Mouse (Mus musculus) forebrain, embryonic 16.5 days (tissue): ENCODE measurements around the gene Tmem50a. TPM values are rescaled to one million over a fixed set of nuclear protein-coding genes. Genes with fewer than 3 reads are reported as not detected.

Source experiments
- ATAC-seq: fragments of 200-750 bp; cut with Nextera tagmentation; 2 replicates; pipeline ENCODE4 v1.8.0; 2017; ENCODE audit warnings: mild to moderate bottlenecking, moderate library complexity
- H3K27ac ChIP-seq: fragments of 300-500 bp; sonication (generic); 2 replicates; pipeline ENCODE4 v1.5.1; 2014; ENCODE audit warnings: low read length, control low read depth
- H3K27me3 ChIP-seq: fragments of 300-500 bp; sonication (generic); replicated peaks from 2 replicates; pipeline ENCODE4 v1.6.1; 2014; ENCODE audit warnings: low read length; ENCODE audit not compliant: control insufficient read depth, insufficient read depth
- H3K36me3 ChIP-seq: fragments of 300-500 bp; sonication (generic); 2 replicates; pipeline ENCODE4 v1.6.1; 2014; ENCODE audit not compliant: control insufficient read depth, insufficient read depth
- H3K4me1 ChIP-seq: fragments of 300-500 bp; sonication (generic); replicated peaks from 2 replicates; pipeline ENCODE4 v1.6.1; 2014; ENCODE audit warnings: low read length; ENCODE audit not compliant: control insufficient read depth, insufficient read depth
- H3K4me2 ChIP-seq: fragments of 300-500 bp; sonication (generic); 2 replicates; pipeline ENCODE4 v1.6.1; 2014; ENCODE audit warnings: mild to moderate bottlenecking, low read length, control low read depth
- H3K4me3 ChIP-seq: fragments of 300-500 bp; sonication (generic); replicated peaks from 2 replicates; pipeline ENCODE4 v1.5.1; 2014; ENCODE audit warnings: mild to moderate bottlenecking, low read length, control low read depth
- H3K9ac ChIP-seq: fragments of 300-500 bp; sonication (generic); replicated peaks from 2 replicates; pipeline ENCODE4 v1.6.1; 2014; ENCODE audit warnings: low read depth, low read length, control low read depth
- H3K9me3 ChIP-seq: fragments of 300-500 bp; sonication (generic); 2 replicates; pipeline ENCODE4 v1.6.1; 2016; ENCODE audit warnings: low read length; ENCODE audit not compliant: control insufficient read depth
- WGBS: fragments of 180-500 bp; shearing (Covaris S2); extraction: QIAGEN DNeasy Blood & Tissue Kit; methylation state at CpG from one replicate; pipeline ENCODE4 v1.1.7; 2014; 5-methylcytosine and 5-hydroxymethylcytosine counted together
- polyA plus RNA-seq: library from polyadenylated mRNA; unstranded; fragments of >200 nt; fragmentation: Nextera tagmentation; extraction: Ambion mirVana; gene quantifications from 2 replicates; pipeline ENCODE4 v1.2.1, GENCODE M21; 2015

Tmem50a gene
- polyA plus RNA-seq, 1 experiment from 2014 or later, result 205 TPM

DNA sequence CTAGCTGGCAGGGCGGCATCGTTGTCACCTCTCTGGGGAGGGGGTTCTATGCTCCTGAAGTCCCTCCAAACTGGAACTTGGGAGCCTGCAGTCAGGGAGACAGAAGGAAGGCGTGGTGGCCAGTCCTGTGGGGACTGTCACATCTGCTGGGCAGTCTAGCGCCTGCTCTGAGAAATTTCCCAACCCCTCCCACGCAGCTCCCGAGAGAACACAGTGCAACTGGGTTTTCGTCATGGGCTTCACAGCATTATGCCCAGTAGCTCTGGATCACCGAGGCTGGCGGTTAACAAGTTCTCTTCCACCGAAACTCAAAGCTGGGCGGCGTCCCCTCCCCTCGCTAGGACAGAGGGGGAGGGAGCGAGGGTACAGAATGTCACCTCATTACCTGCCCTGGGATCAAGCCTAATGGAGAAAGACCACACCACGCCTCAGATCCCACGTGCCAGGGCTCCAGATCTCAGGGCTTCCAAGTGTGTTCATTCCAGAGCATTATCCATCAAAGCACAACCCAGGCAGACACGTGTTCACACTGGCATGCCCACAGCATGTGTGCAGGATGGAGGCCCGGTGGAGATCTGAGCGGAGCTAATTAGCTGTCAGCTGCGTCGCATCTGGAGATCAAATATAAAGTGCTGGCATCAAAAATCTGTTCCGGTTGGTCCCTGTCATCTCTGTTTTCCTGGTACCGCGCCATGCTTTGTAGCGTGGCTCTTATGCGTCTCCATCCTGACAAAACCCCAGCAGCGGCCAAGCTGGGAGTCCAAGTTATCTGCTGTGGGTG is 29.1 kb upstream of the Tmem50a start:
- no peak overlapping the region for H3K9ac ChIP-seq
- H3K27me3 ChIP-seq, result no peaks in the 10 kb centered on the region
- H3K27ac ChIP-seq, result no peak overlapping the region
- H3K4me1 ChIP-seq, result peaks cover 14% of the 10 kb centered on the region
- H3K4me3 ChIP-seq, result no peak overlapping the region
- WGBS, result 40% methylated on average over 27 of the region's 27 CpGs
- H3K9me3 ChIP-seq, result no peaks in the 10 kb centered on the region
- no peaks in the 10 kb centered on the region for H3K36me3 ChIP-seq
- H3K4me2 ChIP-seq, result peak overlapping the region; percentile 7; the same call in 1 of the 2 replicates
- ATAC-seq, result peak; percentile 52; the same call in 1 of the 2 replicates

DNA sequence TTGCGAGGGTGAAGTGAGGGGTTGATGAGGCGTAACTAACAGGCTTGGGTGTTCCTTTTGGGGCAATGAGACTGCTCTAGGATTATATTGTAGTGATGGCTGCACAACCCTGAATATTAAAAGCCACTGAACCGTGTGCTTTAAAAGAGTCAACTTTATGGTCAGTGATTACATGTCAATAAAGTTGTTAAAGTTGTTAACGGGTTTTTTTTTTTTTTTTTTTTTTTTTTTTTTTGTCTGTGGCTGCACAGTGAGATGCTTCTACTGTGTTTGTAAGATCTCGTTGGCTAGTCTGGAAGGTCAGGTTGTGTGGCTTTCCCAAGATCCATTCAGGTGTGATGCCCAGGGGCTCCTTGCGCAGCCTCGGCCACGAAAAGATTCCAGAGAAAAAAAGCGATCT is 25.1 kb upstream of the Tmem50a start:
- H3K36me3 ChIP-seq, result peaks cover 19% of the 10 kb centered on the region
- WGBS, result 52% methylated on average over 9 of the region's 9 CpGs
- H3K27ac ChIP-seq, result no peak overlapping the region
- no peaks in the 10 kb centered on the region for H3K9me3 ChIP-seq
- no peak overlapping the region for H3K9ac ChIP-seq
- no peak overlapping the region for H3K4me2 ChIP-seq
- no peaks in the 10 kb centered on the region for H3K27me3 ChIP-seq
- peaks cover 8% of the 10 kb centered on the region for H3K4me1 ChIP-seq
- no peak for ATAC-seq
- H3K4me3 ChIP-seq, result no peak overlapping the region

DNA sequence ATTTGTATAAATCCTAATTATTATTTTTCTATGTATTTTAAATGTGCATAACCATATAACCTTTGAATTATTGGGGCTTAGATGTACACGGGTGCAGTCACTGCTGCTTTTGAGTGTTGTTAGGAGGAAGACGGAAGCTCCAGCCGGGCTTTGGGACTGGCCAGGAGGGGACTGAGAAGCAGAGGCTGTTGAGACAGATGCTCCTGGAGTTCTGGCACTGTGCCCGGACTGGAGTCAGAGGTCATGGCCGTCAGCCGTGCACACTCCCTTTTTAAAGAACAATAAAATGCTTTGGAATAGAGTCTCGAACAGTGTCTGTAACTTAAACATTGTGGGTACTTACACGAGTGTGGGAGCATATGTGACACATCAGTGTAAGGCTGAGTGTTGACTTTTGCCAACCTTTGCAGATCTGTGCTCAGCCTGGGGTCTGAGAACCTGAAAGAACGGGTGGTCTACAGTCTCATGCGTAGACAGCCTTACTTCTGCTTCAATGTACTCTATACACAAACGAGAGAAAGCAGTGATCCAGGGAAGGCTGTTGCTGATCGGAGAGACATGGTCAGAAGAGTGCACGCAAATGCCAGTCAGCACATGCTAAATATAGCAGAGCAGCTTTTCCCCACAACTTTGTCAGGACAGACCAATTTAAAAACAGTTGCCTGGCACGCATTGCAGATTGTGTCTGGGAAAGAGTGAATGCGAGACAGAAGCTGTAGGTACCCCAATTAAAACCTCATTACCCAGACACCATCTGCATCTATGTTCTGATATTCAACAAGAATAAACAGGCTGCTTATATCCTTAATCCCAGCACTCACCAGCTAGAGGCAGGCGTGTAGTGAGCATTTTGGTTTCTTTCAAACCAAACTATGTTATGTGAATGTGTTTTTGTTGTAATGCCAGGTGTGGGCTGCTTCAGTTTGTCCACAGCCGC is 22.7 kb upstream of the Tmem50a start:
- Histone ChIP-seq H3K4me1 (no peaks in the 10 kb centered on the region), H3K36me3 (peaks cover 28% of the 10 kb centered on the region), H3K9ac (no peak overlapping the region), H3K27me3 (no peaks in the 10 kb centered on the region), H3K4me2 (no peak overlapping the region), H3K27ac (no peak overlapping the region), H3K9me3 (no peaks in the 10 kb centered on the region), H3K4me3 (no peak overlapping the region)
- WGBS, result 42% methylated on average over 17 of the region's 17 CpGs
- peak; percentile 73; the same call in 1 of the 2 replicates for ATAC-seq

DNA sequence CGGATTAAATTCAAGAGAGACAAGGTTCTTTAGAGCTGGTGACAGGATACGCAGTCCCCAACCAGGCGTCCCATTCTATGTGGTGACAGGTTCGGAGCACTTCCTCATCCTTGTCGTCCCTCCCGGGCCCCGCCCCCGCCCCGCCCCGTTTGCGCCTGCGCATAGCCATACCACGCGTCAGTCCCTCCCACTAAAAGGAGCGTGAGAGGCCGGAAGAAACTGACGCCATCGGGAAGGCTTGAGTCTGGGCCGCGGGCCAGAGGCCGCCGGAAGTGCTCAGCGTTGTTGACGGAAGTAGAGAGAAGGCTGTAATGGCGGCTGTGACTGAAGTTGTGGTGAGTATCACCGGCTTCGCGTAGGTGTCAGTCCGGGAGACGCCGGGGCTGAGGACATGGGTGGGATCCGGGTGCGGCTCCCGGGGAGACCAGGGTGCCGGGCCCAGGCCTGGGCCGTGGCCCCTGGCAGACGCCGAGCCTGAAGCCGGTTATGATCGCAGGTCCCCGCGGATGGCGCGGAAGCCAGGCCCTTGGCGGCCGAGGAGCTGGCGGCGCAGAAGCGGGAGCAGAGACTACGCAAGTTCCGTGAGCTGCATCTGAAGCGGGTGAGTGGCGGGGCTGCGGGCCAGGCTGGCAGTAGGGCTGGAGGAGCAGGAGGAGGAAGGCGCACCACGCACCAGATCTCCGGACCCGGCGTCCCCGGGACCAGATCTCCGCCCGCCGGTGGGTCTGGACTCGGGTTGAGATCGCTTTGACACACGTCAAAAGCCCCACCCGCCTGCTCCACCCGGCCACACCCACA is 16.1 kb upstream of the Tmem50a start, which contains the start of gene Syf2:
Syf2 (plus strand) TSS at position 215 of the 798 bp plus-strand sequence.
- peak within 1 kb of the TSS; percentile 97 for H3K4me3 ChIP-seq
- peaks cover 31% of the 10 kb centered on the region for H3K36me3 ChIP-seq
- H3K9ac ChIP-seq, result peak within 1 kb of the TSS; percentile 80
- peak within 1 kb of the TSS; percentile 95 for H3K4me2 ChIP-seq
- H3K27me3 ChIP-seq, result no peaks in the 10 kb centered on the region
- H3K4me1 ChIP-seq, result peaks cover 23% of the 10 kb centered on the region
- peak; percentile 98 for ATAC-seq
- WGBS, result under 1% methylated on average over 66 of the region's 68 CpGs
- H3K9me3 ChIP-seq, result no peaks in the 10 kb centered on the region
- H3K27ac ChIP-seq, result peak within 1 kb of the TSS; percentile 79

DNA sequence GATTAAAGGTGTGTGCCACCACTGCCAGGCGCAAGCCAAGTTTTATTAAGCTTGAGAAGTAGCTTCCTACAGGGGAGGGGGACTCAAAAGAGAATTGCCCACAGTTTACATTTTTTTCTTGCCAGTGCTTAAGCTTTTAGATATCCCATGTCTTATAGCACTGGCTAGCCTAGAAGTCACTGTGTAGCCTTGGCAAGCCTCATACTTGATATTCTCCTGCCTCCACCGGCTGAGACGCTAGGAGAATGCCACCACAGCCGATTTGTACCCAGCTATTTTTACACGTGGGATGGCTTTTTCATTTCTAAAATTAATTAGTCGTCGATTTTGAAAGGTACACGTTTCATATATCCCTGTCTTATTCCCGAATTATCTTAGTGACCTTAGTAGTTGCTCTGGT is 15.4 kb upstream of the Tmem50a start:
- Histone ChIP-seq H3K9me3 (no peaks in the 10 kb centered on the region), H3K27me3 (no peaks in the 10 kb centered on the region), H3K36me3 (peaks cover 32% of the 10 kb centered on the region), H3K27ac (no peak overlapping the region), H3K4me2 (peak overlapping the region; percentile 95), H3K9ac (peak overlapping the region; percentile 51), H3K4me3 (peak overlapping the region; percentile 97), H3K4me1 (peaks cover 30% of the 10 kb centered on the region)
- 25% methylated on average over 9 of the region's 9 CpGs for WGBS
- ATAC-seq, result peak; percentile 11

DNA sequence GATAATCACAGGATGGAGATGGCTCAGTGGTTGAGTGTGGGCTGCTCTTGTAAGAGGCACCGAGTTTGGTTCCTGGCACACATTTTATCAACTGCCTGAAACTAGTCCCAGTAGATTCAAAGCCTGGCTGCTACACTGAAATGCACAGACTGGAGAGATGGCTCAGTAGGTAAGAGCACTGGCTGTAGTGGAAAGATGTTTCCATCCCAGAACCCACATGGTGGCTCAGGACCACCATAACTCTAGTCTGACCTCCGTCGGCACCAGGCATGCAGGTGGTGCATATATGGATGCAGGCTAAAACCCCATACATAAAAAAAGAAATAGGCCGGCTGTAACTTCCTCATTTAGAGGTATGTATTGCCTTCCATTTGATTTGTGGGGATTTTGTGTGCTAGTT is 14.7 kb upstream of the Tmem50a start:
- 82% methylated on average over 4 of the region's 4 CpGs for WGBS
- no peak overlapping the region for H3K27ac ChIP-seq
- peaks cover 29% of the 10 kb centered on the region for H3K36me3 ChIP-seq
- H3K4me3 ChIP-seq, result no peak overlapping the region
- H3K4me1 ChIP-seq, result peaks cover 35% of the 10 kb centered on the region
- no peak for ATAC-seq
- no peak overlapping the region for H3K9ac ChIP-seq
- H3K27me3 ChIP-seq, result no peaks in the 10 kb centered on the region
- H3K9me3 ChIP-seq, result no peaks in the 10 kb centered on the region
- H3K4me2 ChIP-seq, result no peak overlapping the region

DNA sequence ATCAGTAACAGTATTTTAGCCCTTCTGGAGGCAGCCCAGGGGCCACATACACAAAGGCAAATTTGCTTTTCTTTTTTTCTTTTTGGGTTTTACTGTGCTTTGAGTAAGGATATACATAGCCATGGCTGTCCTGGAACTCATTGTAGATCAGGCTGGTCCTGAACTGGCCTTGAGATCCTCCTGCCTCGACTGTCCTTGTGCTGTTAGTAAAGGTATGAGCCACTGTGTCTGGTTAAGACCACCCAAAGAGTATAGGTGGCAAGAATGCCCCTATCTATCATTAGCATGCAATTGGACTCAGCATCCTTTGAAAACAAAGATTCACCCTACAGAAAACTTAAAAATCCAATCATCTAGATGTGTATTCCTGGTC is 13.6 kb upstream of the Tmem50a start:
- H3K27ac ChIP-seq, result no peak overlapping the region
- peaks cover 25% of the 10 kb centered on the region for H3K36me3 ChIP-seq
- H3K4me3 ChIP-seq, result no peak overlapping the region
- H3K27me3 ChIP-seq, result no peaks in the 10 kb centered on the region
- H3K9ac ChIP-seq, result no peak overlapping the region
- 75% methylated on average over 1 of the region's 1 CpGs for WGBS
- peaks cover 36% of the 10 kb centered on the region for H3K4me1 ChIP-seq
- no peaks in the 10 kb centered on the region for H3K9me3 ChIP-seq
- ATAC-seq, result no peak
- no peak overlapping the region for H3K4me2 ChIP-seq

DNA sequence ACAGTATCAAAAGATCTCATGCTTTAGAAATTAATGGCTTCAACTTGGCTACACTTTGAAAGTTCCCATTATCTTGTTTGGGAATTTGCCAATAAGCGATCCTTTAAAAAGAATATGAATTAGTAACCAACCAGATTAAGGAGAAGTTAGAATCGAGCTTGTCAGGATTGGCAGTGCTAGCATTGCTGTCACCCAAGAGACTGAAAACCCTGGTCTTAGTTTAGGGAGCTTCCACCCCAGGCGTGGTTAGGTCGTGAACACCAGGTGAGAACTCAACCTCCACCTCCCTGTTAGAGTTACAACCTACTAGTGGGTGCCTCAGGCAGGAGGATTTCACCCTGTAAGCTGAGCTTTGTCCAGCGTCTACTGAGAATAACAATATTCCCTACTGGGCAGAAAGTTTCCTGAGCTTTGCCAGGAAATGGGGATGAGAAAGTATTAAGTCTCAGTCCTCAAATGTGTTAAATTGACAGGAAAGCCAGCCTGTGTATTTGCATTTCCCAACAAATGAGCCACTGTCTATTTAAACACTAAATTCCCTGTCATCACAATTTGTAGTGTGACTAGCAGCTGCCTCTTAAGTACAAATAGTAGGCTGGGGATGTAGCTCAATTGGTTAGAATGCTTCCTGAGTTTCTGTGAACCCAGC is 13.1 kb upstream of the Tmem50a start:
- ATAC-seq, result no peak
- Histone ChIP-seq H3K9ac (no peak overlapping the region), H3K4me3 (no peak overlapping the region), H3K4me1 (peaks cover 36% of the 10 kb centered on the region), H3K9me3 (no peaks in the 10 kb centered on the region), H3K27ac (no peak overlapping the region), H3K36me3 (peaks cover 23% of the 10 kb centered on the region), H3K27me3 (no peaks in the 10 kb centered on the region), H3K4me2 (no peak overlapping the region)
- WGBS, result 65% methylated on average over 5 of the region's 5 CpGs
